Mouse (Mus musculus): ENCODE results near the gene Nup35.

DNA sequence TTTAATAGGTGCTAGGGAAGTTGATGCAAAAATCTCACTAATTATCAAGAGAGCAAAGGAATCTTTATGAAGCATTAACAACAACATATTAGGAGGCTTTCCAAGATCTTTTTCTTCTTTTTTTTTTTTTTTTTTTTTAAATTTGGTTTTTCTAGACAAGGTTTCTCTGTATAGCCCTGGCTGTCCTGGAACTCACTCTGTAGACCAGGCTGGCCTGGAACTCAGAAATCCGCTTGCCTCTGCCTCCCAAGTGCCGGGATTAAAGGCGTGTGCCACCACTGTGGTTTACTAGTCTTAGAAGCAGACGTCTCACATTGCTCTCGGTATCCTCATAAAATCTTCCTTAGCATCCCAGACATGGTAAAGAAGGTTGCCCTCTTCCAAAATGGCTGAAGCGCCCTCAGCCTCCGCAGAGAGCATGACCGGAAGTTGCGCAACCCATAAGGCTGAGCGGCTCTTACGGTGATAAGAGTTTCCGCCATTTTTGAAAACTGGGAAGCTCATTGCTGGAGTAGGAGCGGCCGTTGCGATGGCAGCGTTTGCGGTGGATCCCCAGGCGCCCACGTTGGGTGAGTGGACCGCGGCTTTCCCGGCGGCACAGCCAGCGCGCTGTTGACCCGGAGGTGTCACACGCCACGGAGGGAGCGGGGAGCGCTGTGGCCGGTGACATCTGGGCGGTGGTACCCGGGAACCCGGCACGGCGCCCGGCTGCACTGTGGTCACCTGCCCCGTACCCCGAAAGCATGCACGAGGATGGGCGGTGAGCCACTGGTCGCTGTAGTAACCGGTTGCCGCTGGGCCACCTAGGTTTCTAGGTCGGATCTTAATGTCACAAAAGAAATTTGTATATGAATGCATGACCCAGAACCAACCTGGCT lies 21.6 kb downstream of the Nup35 start:
- TF ChIP-seq CTCF (IDR thresholded peaks at IDR 0.05; ENCODE audit: extremely low read depth, insufficient read length, insufficient replicate concordance, low read depth, low read length) (no peak), POLR2A (IDR thresholded peaks at IDR 0.05; ENCODE audit: low read depth, low read length) (no peak)

Measured in small intestine, adult 2 months (tissue).